Mouse (Mus musculus) cerebellum, adult (tissue): ENCODE data around the gene Mpnd.
A peak's percentile ranks its signal among the peaks of the same experiment; 100 is the strongest.

Experiments used
- ATAC-seq: cut with Nextera tagmentation; 2 replicates; pipeline ENCODE4 v1.9.2; 2017; ENCODE audit warnings: mild to moderate bottlenecking, moderate library complexity, mixed read lengths; ENCODE audit not compliant: insufficient number of reproducible peaks, low FRiP score, low TSS enrichment

Gene Mpnd

GRCm38 (mm10) chr17:55977301-55977700 lies 28.2 kb upstream of the Mpnd start:
- no peak for ATAC-seq

DNA sequence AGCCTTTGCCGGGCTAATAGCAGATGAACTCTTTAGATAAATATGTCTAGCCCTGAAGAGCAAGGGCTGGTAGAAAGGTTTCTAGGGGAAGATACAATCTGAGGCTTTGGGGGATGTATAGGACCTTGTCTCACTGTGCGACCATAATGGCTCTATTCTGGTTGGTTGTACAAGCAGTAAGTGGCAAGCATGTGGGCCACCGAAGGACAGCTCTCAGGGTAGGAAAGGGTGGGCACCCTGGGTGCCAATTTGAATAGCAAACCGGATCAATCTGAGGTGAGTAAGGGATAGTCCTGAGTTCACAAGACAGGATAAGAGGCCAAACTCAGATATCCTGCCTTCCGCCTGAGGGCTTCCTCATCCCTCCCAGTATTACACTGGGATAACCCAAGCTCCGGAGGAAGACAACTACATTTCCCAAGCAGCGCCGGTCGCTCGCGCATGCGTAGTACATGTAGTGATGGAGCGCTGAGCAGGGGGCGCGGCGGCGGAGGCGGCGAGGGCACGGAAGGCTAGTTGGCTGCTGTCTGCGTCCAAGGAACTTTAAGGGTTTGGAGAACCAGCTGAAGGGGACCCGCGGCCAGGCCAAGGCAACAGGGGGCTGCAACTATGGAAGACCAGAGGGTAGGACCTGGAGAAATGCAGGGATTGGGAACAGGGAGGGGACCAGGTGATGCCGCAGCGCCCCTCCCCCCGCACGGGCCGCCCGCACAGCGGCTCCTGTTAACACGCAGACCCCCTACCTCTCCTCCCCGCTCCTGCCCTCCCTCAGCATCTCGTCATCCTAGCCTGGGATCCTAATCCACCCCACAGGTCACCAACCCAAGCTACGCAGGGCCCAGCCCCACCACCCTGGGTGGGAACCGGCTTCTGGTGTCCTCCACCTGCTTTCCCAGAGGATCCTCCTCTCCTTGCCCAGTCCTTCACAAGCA lies 19.2 kb upstream of the Mpnd start, which contains the start of gene Fsd1:
Fsd1 (plus strand) TSS at position 480 of the 932 bp plus-strand sequence.
- ATAC-seq, result peak; percentile 83

GRCm38 (mm10) chr17:55990278-55990898 lies 15.1 kb upstream of the Mpnd start:
- ATAC-seq, result no peak

DNA sequence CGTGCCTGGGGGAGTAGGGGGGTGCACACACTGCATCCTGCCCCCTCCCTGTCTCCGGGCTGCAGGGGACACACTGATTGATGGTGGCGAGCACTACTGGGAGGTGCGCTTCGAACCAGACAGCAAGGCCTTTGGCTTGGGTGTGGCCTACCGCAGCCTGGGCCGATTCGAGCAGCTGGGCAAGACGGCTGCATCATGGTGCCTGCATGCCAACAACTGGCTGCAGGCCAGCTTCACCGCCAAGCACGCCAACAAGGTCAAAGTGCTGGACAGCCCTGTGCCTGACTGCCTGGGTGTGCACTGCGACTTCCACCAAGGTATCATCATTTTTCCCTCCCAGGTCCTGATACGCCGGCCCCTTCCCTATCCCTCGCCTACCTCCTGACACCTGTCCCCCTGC lies 9.5 kb upstream of the Mpnd start:
- peak; percentile 42; the same call in 1 of the 2 replicates for ATAC-seq

- ATAC-seq, result no peak
Measured at GRCm38 (mm10) chr17:55999794-56000499, 5.6 kb upstream of the Mpnd start.

DNA sequence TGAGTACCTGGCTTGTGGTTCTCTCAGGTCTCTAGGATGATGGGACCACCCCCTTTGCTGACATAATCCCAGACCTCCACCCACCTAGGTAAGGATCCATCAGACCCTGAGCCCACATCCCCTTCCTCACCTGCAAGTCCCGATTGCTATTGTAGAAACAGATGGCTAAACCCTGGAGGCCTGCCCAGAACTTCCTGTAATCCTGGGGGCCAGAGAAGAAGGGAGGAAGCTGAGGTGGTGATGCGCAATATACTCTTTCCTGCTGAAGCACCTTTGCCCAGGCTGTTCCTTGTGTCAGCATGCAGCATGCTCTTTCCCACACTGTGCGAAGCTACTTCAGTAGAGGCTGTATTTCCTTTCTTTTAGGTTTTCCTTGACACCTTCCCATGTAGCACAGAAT lies 2.5 kb upstream of the Mpnd start:
- ATAC-seq, result no peak

- ATAC-seq, result no peak
Measured at GRCm38 (mm10) chr17:56006956-56007355, 1.4 kb downstream of the Mpnd start.

- ATAC-seq, result no peak
Measured at GRCm38 (mm10) chr17:56007444-56008355, 2.2 kb downstream of the Mpnd start.

DNA sequence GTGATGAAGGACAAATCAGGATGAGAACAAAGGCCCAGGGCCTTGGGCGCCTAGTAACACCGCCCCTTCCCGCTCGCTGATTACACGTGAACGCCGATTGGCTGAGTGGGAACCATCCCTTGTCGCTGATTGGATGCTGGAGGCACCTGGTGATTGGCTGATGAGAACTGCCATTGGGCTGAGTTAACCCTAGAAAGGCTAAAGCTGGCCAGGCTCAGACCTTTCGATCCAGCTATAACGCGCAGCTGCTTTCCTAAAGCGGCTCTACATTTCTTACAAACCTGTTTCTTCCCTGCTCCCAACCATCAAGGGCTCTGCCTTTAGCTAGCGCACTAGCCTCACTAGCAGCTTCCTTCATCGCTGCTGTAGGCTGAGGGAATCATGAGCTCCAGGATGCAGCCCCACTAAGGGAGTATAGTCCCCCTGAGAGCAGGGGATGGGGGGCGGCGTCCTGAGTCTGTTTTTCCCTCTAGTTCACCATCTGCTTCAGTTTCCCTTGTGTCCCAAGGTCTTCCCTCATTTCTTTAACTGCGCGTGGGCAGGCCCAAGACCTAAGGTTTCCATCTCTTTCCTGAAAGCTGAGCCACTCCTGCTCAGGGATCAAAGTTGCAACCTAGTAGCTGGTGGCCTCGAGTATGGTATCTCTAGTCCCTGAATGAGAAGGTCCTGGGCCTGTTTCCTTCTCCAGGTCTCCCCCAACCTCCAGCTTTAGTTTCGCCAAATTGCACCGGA lies 3.0 kb downstream of the Mpnd start:
- peak; percentile 87 for ATAC-seq

GRCm38 (mm10) chr17:56009088-56009961 lies 3.8 kb downstream of the Mpnd start:
- ATAC-seq, result peak; percentile 83

DNA sequence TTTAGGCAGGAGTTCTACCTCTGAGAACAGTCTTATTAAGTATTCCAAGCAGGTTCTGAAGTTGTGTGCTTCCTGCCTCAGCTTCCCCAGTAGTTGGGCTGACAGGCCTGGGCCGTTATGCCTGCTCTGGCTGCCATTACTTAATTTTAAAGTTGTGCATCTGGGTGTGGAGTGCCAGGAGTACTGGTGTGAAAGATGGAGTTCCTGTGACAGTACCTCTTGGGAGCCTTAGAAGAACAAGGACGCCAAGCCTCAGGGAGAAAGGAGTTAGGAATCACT lies 4.4 kb downstream of the Mpnd start:
- ATAC-seq, result no peak

GRCm38 (mm10) chr17:56010255-56010654 lies 4.7 kb downstream of the Mpnd start:
- no peak for ATAC-seq

DNA sequence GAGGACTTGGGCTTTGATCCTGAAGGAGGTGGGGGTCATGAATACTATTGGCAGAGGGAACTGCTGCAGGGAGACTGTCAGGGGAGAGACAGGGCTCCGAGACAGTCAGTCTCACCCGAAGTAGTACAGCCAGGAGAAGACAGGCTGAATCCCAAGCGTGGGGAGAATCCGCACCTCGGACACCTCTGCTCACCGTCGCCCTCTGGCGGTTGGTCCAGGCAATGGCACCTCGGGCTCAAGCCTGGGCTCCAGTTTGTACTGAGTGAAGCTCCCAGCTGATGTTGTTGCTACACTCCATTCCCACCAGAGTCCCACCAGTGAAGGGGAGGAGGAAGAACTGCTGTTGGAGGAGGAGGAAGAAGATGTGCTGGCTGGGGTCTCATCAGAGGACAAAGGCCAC lies 5.2 kb downstream of the Mpnd start:
- ATAC-seq, result no peak

GRCm38 (mm10) chr17:56011441-56011840 lies 5.9 kb downstream of the Mpnd start:
- ATAC-seq, result no peak

GRCm38 (mm10) chr17:56015293-56015692 lies 9.8 kb downstream of the Mpnd start:
- no peak for ATAC-seq

- no peak for ATAC-seq
Measured at GRCm38 (mm10) chr17:56016382-56016781, 10.9 kb downstream of the Mpnd start.

DNA sequence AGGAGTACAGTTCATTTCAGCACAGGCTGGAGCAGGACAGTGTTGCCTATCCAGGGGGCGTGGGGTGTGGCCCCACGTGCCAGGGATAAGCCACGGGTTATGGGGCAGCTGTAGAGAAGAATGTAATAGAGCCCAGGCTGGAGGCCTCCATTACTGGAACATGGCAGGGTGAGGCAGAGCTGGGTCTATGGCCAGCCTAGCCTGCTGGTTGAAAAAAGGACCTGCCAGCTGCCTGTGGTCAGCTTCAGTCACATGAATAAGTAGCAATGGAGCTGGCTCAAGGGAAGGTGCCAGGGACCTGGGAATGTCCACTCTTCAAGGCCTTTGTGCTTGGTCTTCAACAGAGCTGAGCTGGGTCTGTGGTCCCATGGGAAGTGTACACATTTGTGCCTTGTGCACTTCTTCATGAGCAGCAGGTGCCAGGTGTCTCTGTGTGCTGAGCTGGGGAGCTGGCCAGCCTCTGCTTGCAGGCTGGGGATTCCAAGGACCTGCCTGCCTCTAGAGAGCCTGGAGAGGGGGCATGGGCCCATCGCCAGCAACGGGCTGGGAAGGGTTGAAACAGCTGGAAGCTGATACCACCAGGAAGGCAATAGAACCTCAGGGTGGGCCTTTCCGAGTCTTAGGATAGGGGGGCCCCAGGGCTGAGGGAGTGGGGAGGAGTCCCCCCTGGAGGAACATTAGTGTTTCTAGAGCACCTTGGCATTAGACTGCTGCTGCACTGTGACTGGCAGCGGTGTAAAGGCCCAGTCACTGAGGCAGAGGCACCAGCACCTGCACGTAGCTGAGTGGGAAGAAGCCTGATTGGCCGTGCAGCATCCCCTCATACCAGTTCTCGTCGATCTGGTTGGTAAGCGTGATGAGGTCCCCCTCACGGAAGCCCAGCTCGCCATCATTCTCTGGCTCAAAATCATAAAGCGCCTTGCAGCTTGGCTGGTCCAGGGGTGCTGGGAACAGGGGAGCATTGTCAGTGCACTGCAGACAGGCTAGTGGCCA lies 11.6 kb downstream of the Mpnd start:
- no peak for ATAC-seq
